Mouse (Mus musculus): ENCODE data around the gene Tmem143. TPM values are rescaled to one million over a fixed set of nuclear protein-coding genes. Genes with fewer than 3 reads are reported as not detected.

Tmem143 gene
- polyA plus RNA-seq, 1 experiment from 2014 or later, result 4.9 TPM

Other genes starting within 250 kb of the Tmem143 start
- 6.3 and 6.5 TPM in 2 replicates for gene Fut2, start 230.5 kb upstream of the Tmem143 start, polyA plus RNA-seq (2015; fragmentation: Nextera tagmentation; extraction: Ambion mirVana)
- gene Ntn5, start 212.9 kb upstream of the Tmem143 start, polyA plus RNA-seq (2015; fragmentation: Nextera tagmentation; extraction: Ambion mirVana), result 10.8 and 11.7 TPM in 2 replicates
- gene Sec1, start 202.5 kb upstream of the Tmem143 start, polyA plus RNA-seq (2015; fragmentation: Nextera tagmentation; extraction: Ambion mirVana), result 9.6 and 11.1 TPM in 2 replicates
- gene Car11, start 197.1 kb upstream of the Tmem143 start, polyA plus RNA-seq (2015; fragmentation: Nextera tagmentation; extraction: Ambion mirVana), result 17.2 and 17.7 TPM in 2 replicates
- gene Dbp, start 191.9 kb upstream of the Tmem143 start, polyA plus RNA-seq (2015; fragmentation: Nextera tagmentation; extraction: Ambion mirVana), result 6.8 and 7.0 TPM in 2 replicates
- gene Rpl18, start 181.5 kb upstream of the Tmem143 start, polyA plus RNA-seq (2015; fragmentation: Nextera tagmentation; extraction: Ambion mirVana), result 1,062 and 1,100 TPM in 2 replicates
- gene Sphk2, start 178.9 kb upstream of the Tmem143 start, polyA plus RNA-seq (2015; fragmentation: Nextera tagmentation; extraction: Ambion mirVana), result 38.4 and 43.4 TPM in 2 replicates
- gene Fam83e, start 175.7 kb upstream of the Tmem143 start, polyA plus RNA-seq (2015; fragmentation: Nextera tagmentation; extraction: Ambion mirVana), result 2.1 and 3.2 TPM in 2 replicates
- 0.24 and 0.25 TPM in 2 replicates for gene Spaca4, start 171.1 kb upstream of the Tmem143 start, polyA plus RNA-seq (2015; fragmentation: Nextera tagmentation; extraction: Ambion mirVana)
- gene Lmtk3, start 113.2 kb upstream of the Tmem143 start, polyA plus RNA-seq (2015; fragmentation: Nextera tagmentation; extraction: Ambion mirVana), result 1.9 TPM in 2 replicates
- 49.6 and 55.7 TPM in 2 replicates for gene Sult2b1, start 112.3 kb upstream of the Tmem143 start, polyA plus RNA-seq (2015; fragmentation: Nextera tagmentation; extraction: Ambion mirVana)
- gene Cyth2, start 82.4 kb upstream of the Tmem143 start, polyA plus RNA-seq (2015; fragmentation: Nextera tagmentation; extraction: Ambion mirVana), result 124 and 129 TPM in 2 replicates
- 1.4 and 1.7 TPM in 2 replicates for gene Kcnj14, start 72.2 kb upstream of the Tmem143 start, polyA plus RNA-seq (2015; fragmentation: Nextera tagmentation; extraction: Ambion mirVana)
- 57.3 and 58.0 TPM in 2 replicates for gene Grwd1, start 66.0 kb upstream of the Tmem143 start, polyA plus RNA-seq (2015; fragmentation: Nextera tagmentation; extraction: Ambion mirVana)
- 83.7 and 98.4 TPM in 2 replicates for gene Kdelr1, start 24.2 kb upstream of the Tmem143 start, polyA plus RNA-seq (2015; fragmentation: Nextera tagmentation; extraction: Ambion mirVana)
- gene Grin2d, start 18.6 kb upstream of the Tmem143 start, polyA plus RNA-seq (2015; fragmentation: Nextera tagmentation; extraction: Ambion mirVana), result 0.67 and 0.79 TPM in 2 replicates
- 0.40 and 0.77 TPM in 2 replicates for gene Syngr4, start 227 bp upstream of the Tmem143 start, polyA plus RNA-seq (2015; fragmentation: Nextera tagmentation; extraction: Ambion mirVana)
- gene Emp3, start 24.5 kb downstream of the Tmem143 start, polyA plus RNA-seq (2015; fragmentation: Nextera tagmentation; extraction: Ambion mirVana), result 307 and 335 TPM in 2 replicates
- 5.7 and 9.8 TPM in 2 replicates for gene Ccdc114, start 27.1 kb downstream of the Tmem143 start, polyA plus RNA-seq (2015; fragmentation: Nextera tagmentation; extraction: Ambion mirVana)
- gene Abcc6, start 133.4 kb downstream of the Tmem143 start, polyA plus RNA-seq (2015; fragmentation: Nextera tagmentation; extraction: Ambion mirVana), result 0.23 and 0.33 TPM in 2 replicates
- gene Nomo1, start 136.8 kb downstream of the Tmem143 start, polyA plus RNA-seq (2015; fragmentation: Nextera tagmentation; extraction: Ambion mirVana), result 36.5 and 36.7 TPM in 2 replicates
- 0.17 and 0.56 TPM in 2 replicates for gene Kcnj11, start 203.8 kb downstream of the Tmem143 start, polyA plus RNA-seq (2015; fragmentation: Nextera tagmentation; extraction: Ambion mirVana)

Data from embryonic facial prominence, embryonic 15.5 days (tissue).